Mouse (Mus musculus): ENCODE results near the gene Rif1.

The Rif1 gene

GRCm38 (mm10) chr2:52072491-52073140 is at the start of gene Rif1:
Gene Rif1 (plus strand): TSS chr2:52072832.
- peak; percentile 95 for DNase-seq

GRCm38 (mm10) chr2:52027061-52027460 is 45.6 kb upstream of the Rif1 start:
- no peak for DNase-seq

GRCm38 (mm10) chr2:52029426-52029825 is 43.2 kb upstream of the Rif1 start:
- DNase-seq, result no peak

GRCm38 (mm10) chr2:52031491-52031890 is 41.1 kb upstream of the Rif1 start:
- DNase-seq, result no peak

- no peak for DNase-seq
These were observed 38.0 kb upstream of the Rif1 start for GRCm38 (mm10) chr2:52034601-52035000.

- DNase-seq, result no peak
These were observed 37.5 kb upstream of the Rif1 start for GRCm38 (mm10) chr2:52035144-52035543.

GRCm38 (mm10) chr2:52036929-52037595 is 35.6 kb upstream of the Rif1 start:
- DNase-seq, result peak; percentile 33

GRCm38 (mm10) chr2:52037882-52038281 is 34.8 kb upstream of the Rif1 start, which contains the start of gene Tnfaip6:
Gene Tnfaip6 (plus strand): TSS chr2:52038009.
- peak; percentile 91 for DNase-seq

GRCm38 (mm10) chr2:52038558-52038957 is 34.1 kb upstream of the Rif1 start:
- DNase-seq, result peak; percentile 14

- DNase-seq, result peak; percentile 73
These were observed 33.4 kb upstream of the Rif1 start for GRCm38 (mm10) chr2:52039083-52039801.

- no peak for DNase-seq
These were observed 30.5 kb upstream of the Rif1 start for GRCm38 (mm10) chr2:52042132-52042531.

GRCm38 (mm10) chr2:52042714-52043113 is 29.9 kb upstream of the Rif1 start:
- DNase-seq, result no peak

- no peak for DNase-seq
These were observed 29.1 kb upstream of the Rif1 start for GRCm38 (mm10) chr2:52043485-52043884.

- no peak for DNase-seq
These were observed 26.6 kb upstream of the Rif1 start for GRCm38 (mm10) chr2:52046032-52046431.

- no peak for DNase-seq
These were observed 21.8 kb upstream of the Rif1 start for GRCm38 (mm10) chr2:52050823-52051222.

- DNase-seq, result no peak
These were observed 20.3 kb upstream of the Rif1 start for GRCm38 (mm10) chr2:52052335-52052734.

- DNase-seq, result no peak
These were observed 19.1 kb upstream of the Rif1 start for GRCm38 (mm10) chr2:52053502-52053901.

GRCm38 (mm10) chr2:52055616-52056015 is 17.0 kb upstream of the Rif1 start:
- no peak for DNase-seq

- no peak for DNase-seq
These were observed 15.5 kb upstream of the Rif1 start for GRCm38 (mm10) chr2:52057099-52057498.

GRCm38 (mm10) chr2:52057681-52058080 is 15.0 kb upstream of the Rif1 start:
- no peak for DNase-seq

- DNase-seq, result no peak
These were observed 4.0 kb upstream of the Rif1 start for GRCm38 (mm10) chr2:52068641-52069040.

- no peak for DNase-seq
These were observed 1.8 kb upstream of the Rif1 start for GRCm38 (mm10) chr2:52070816-52071215.

GRCm38 (mm10) chr2:52071241-52071991 is 1.2 kb upstream of the Rif1 start:
- DNase-seq, result no peak

Data from embryo, embryonic 11 days (tissue).